Mouse (Mus musculus): ENCODE measurements around the gene Gadd45b.

DNA sequence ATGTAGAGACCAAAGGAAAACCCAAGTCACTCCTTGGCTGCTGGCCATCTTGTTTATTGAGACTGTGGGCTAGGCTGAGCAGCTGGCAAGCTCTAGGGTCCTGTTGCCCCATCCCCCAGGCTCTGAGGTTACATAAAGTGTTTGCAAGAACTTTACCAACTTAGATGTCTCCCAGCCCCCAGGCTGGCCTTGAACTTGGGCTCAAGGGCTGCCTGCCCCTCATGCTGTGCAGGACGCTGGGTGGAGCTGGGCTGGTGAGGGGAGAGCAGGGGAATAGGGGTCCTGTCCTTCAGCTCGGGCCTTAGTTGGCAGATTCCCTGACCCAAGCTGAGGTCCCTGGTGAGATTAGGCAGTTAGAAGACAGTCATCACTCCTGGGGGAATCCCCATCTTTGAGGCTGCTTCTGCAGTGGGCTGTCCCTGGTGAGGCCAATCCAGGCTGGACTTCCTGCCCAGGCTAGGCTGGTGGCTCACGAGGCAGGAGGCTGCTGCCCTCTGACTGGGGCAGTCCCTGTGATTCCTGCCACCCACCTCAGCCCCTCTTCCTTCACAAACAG, 37.3 kb downstream of the Gadd45b start:
- TF ChIP-seq CTCF (conservative IDR thresholded peaks at IDR 0.05 in 1 of 2, IDR thresholded peaks at IDR 0.05 in 1 of 2; ENCODE audit: low read depth in 2 of 2, low read length in 2 of 2) (no peak), UBTF (IDR thresholded peaks at IDR 0.05; ENCODE audit: low read depth, low read length) (no peak)

Measured in CH12.LX (cell line).